8 mouse cellular contexts compared by ENCODE assay signal in the genomic region with DNA sequence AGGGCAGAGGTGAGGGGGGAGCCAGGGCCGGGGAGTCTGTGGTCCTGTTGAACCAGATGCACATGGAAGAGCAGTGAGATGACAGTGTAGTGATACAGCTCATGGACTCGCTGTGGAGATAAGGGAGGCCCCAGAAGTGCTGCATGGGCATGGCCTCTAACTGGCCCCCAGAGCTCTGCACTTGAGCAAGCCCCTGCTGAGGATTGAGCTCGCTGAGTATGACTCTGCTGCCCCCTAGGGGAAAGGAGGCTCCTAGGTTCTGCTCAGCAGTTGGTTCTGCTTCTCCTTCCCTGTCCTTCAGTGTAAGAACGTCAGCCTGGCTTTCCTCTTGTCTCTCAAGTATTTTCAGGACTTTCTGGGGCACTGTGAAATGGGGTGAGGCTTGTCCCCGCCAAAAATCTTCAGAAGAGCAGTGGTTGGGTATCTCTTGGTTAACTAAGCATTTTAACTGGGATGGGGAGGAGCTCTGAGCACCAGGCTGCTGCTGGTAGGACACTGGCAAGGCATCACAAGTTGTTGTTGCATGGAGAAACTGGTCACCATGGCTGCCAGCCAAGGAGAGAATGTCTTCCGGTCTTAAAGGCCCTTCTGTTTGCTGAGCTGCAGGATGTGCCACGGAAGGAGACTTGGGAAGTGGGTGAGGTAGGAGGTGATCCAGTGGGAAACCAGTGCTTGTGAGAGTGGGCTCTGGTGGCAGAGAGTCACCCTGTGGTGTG. TPM values are rescaled to one million over a fixed set of nuclear protein-coding genes. Genes with fewer than 3 reads are reported as not detected.
DNase-seq lines count a peak whose midpoint lies in the region; ATAC-seq lines count a peak whose summit lies in the region.

No protein-coding gene starts in this region.

- no peaks in the 10 kb centered on the region for H3K4me1 ChIP-seq in embryonic facial prominence, embryonic 11.5 days (ENCODE audit: control insufficient read depth, insufficient read depth, low read length)
- H3K4me1 ChIP-seq in limb, embryonic 10.5 days = peaks cover 17% of the 10 kb centered on the region
- H3K4me1 ChIP-seq in midbrain, embryonic 14.5 days (ENCODE audit: control insufficient read depth, insufficient read depth, low read length) = no peaks in the 10 kb centered on the region

- DNase-seq in 3134 (ENCODE audit: extremely low read depth, insufficient read length, low spot score) = peak; percentile 32
- peak; percentile 88 for DNase-seq in adrenal gland, postnatal 14 days
- DNase-seq in embryonic facial prominence, embryonic 11.5 days (ENCODE audit: low spot score) = peak; percentile 91
- peak; percentile 82 to 89 for DNase-seq in heart, adult 18-20 months
- peak; percentile 76 for DNase-seq in kidney, adult 18-20 months
- DNase-seq in limb, embryonic 10.5 days (ENCODE audit: low spot score) = peak; percentile 85
- peak; percentile 93 for DNase-seq in midbrain, embryonic 14.5 days
- DNase-seq in spleen, adult 18-20 months = peak; percentile 53 to 76

- H3K4me2 ChIP-seq in embryonic facial prominence, embryonic 11.5 days (ENCODE audit: low read depth, low read length) = no peak overlapping the region
- H3K4me2 ChIP-seq in midbrain, embryonic 14.5 days (ENCODE audit: low read length) = no peak overlapping the region

- no peaks in the 10 kb centered on the region for H3K36me3 ChIP-seq in embryonic facial prominence, embryonic 11.5 days (replicated peaks; ENCODE audit: control insufficient read depth, insufficient read depth, low read depth, low read length)
- no peaks in the 10 kb centered on the region for H3K36me3 ChIP-seq in limb, embryonic 10.5 days
- no peaks in the 10 kb centered on the region for H3K36me3 ChIP-seq in midbrain, embryonic 14.5 days (ENCODE audit: control insufficient read depth, insufficient read depth, low read length)

- H3K27ac ChIP-seq in embryonic facial prominence, embryonic 11.5 days (replicated peaks; ENCODE audit: low read depth, low read length) = no peak overlapping the region
- no peak overlapping the region for H3K27ac ChIP-seq in limb, embryonic 10.5 days
- H3K27ac ChIP-seq in midbrain, embryonic 14.5 days (replicated peaks; ENCODE audit: low read depth, low read length) = no peak overlapping the region

- no peak overlapping the region for H3K4me3 ChIP-seq in embryonic facial prominence, embryonic 11.5 days (ENCODE audit: low read depth, low read length)
- no peak overlapping the region for H3K4me3 ChIP-seq in limb, embryonic 10.5 days
- H3K4me3 ChIP-seq in midbrain, embryonic 14.5 days (replicated peaks; ENCODE audit: low read depth, low read length) = no peak overlapping the region

- ATAC-seq in embryonic facial prominence, embryonic 11.5 days (replicated peaks; ENCODE audit: insufficient number of reproducible peaks, low FRiP score, low TSS enrichment, low read depth) = peak; percentile 77
- peak; percentile 80 for ATAC-seq in midbrain, embryonic 14.5 days (ENCODE audit: low FRiP score, low TSS enrichment)

- H3K27me3 ChIP-seq in embryonic facial prominence, embryonic 11.5 days (ENCODE audit: control insufficient read depth, insufficient read depth, low read length) = no peaks in the 10 kb centered on the region
- H3K27me3 ChIP-seq in limb, embryonic 10.5 days (ENCODE audit: low read depth, poor library complexity, severe bottlenecking) = peaks cover 25% of the 10 kb centered on the region
- H3K27me3 ChIP-seq in midbrain, embryonic 14.5 days (ENCODE audit: control insufficient read depth, insufficient read depth, low read length) = no peaks in the 10 kb centered on the region

- 38% methylated on average over 7 of the region's 7 CpGs for WGBS in embryonic facial prominence, embryonic 11.5 days
- 30% methylated on average over 7 of the region's 7 CpGs for WGBS in limb, embryonic 10.5 days
- 28% methylated on average over 7 of the region's 7 CpGs for WGBS in midbrain, embryonic 14.5 days

- H3K9ac ChIP-seq in embryonic facial prominence, embryonic 11.5 days (replicated peaks; ENCODE audit: low read length) = no peak overlapping the region
- H3K9ac ChIP-seq in midbrain, embryonic 14.5 days (replicated peaks; ENCODE audit: low read length) = no peak overlapping the region

- H3K9me3 ChIP-seq in embryonic facial prominence, embryonic 11.5 days (replicated peaks; ENCODE audit: control insufficient read depth, low read length) = no peaks in the 10 kb centered on the region
- H3K9me3 ChIP-seq in limb, embryonic 10.5 days (replicated peaks) = no peaks in the 10 kb centered on the region
- no peaks in the 10 kb centered on the region for H3K9me3 ChIP-seq in midbrain, embryonic 14.5 days (ENCODE audit: control insufficient read depth, low read length)

RNA-seq across cellular contexts. Expression of gene Spata31d1d, which starts 3.0 kb away (rescaled TPM):
- not detected in 2 replicates for total RNA-seq in adrenal gland, postnatal 14 days (2021)
- polyA plus RNA-seq in embryonic facial prominence, embryonic 11.5 days (2014; fragmentation: Nextera tagmentation; extraction: Ambion mirVana) = not detected in 2 replicates
- not detected for total RNA-seq in heart, adult 18-20 months (2021)
- not detected in 2 replicates for polyA plus RNA-seq in limb, embryonic 10.5 days (2016; fragmentation: Nextera tagmentation; extraction: Ambion mirVana)
- polyA plus RNA-seq in midbrain, embryonic 14.5 days (2014; fragmentation: Nextera tagmentation; extraction: Ambion mirVana) = not detected in 2 replicates

RNA-seq across cellular contexts. Expression of gene Spata31d1b, which starts 16.5 kb away (rescaled TPM):
- total RNA-seq in adrenal gland, postnatal 14 days (2021) = not detected in 2 replicates
- not detected in 2 replicates for polyA plus RNA-seq in embryonic facial prominence, embryonic 11.5 days (2014; fragmentation: Nextera tagmentation; extraction: Ambion mirVana)
- total RNA-seq in heart, adult 18-20 months (2021) = under 1 TPM in 1 of 2 experiments, not detected in 1; 0.05 TPM
- polyA plus RNA-seq in limb, embryonic 10.5 days (2016; fragmentation: Nextera tagmentation; extraction: Ambion mirVana) = not detected in 2 replicates
- polyA plus RNA-seq in midbrain, embryonic 14.5 days (2014; fragmentation: Nextera tagmentation; extraction: Ambion mirVana) = not detected in 2 replicates

RNA-seq across cellular contexts. Expression of gene 1700014D04Rik, which starts 18.0 kb away (rescaled TPM):
- total RNA-seq in adrenal gland, postnatal 14 days (2021) = not detected in 2 replicates
- not detected in 2 replicates for polyA plus RNA-seq in embryonic facial prominence, embryonic 11.5 days (2014; fragmentation: Nextera tagmentation; extraction: Ambion mirVana)
- total RNA-seq in heart, adult 18-20 months (2021) = not detected
- 0.31 TPM in 1 of 2 replicates, not detected in the other for polyA plus RNA-seq in limb, embryonic 10.5 days (2016; fragmentation: Nextera tagmentation; extraction: Ambion mirVana)
- 0.07 and 0.30 TPM in 2 replicates for polyA plus RNA-seq in midbrain, embryonic 14.5 days (2014; fragmentation: Nextera tagmentation; extraction: Ambion mirVana)

RNA-seq across cellular contexts. Expression of gene Spata31d1a, which starts 18.4 kb away (rescaled TPM):
- total RNA-seq in adrenal gland, postnatal 14 days (2021) = not detected in 2 replicates
- 0.11 TPM in 1 of 2 replicates, not detected in the other for polyA plus RNA-seq in embryonic facial prominence, embryonic 11.5 days (2014; fragmentation: Nextera tagmentation; extraction: Ambion mirVana)
- total RNA-seq in heart, adult 18-20 months (2021) = not detected
- 0.05 TPM in 1 of 2 replicates, not detected in the other for polyA plus RNA-seq in limb, embryonic 10.5 days (2016; fragmentation: Nextera tagmentation; extraction: Ambion mirVana)
- polyA plus RNA-seq in midbrain, embryonic 14.5 days (2014; fragmentation: Nextera tagmentation; extraction: Ambion mirVana) = 0.19 TPM in 1 of 2 replicates, not detected in the other

RNA-seq across cellular contexts. Expression of gene 4921517D22Rik, which starts 34.6 kb away (rescaled TPM):
- not detected in 2 replicates for total RNA-seq in adrenal gland, postnatal 14 days (2021)
- not detected in 2 replicates for polyA plus RNA-seq in embryonic facial prominence, embryonic 11.5 days (2014; fragmentation: Nextera tagmentation; extraction: Ambion mirVana)
- total RNA-seq in heart, adult 18-20 months (2021) = not detected
- polyA plus RNA-seq in limb, embryonic 10.5 days (2016; fragmentation: Nextera tagmentation; extraction: Ambion mirVana) = not detected in 2 replicates
- not detected in 2 replicates for polyA plus RNA-seq in midbrain, embryonic 14.5 days (2014; fragmentation: Nextera tagmentation; extraction: Ambion mirVana)

Comparison
In these comparisons a context has a peak if more than half of its experiments do, and no peak if none do; other contexts are left out.
1. DNase-seq: peak in every context shown above with its lines; median percentile 93 in midbrain, embryonic 14.5 days; 91 in embryonic facial prominence, embryonic 11.5 days; 88 in adrenal gland, postnatal 14 days; 86 in heart, adult 18-20 months; 85 in limb, embryonic 10.5 days; 76 in kidney, adult 18-20 months; 64 in spleen, adult 18-20 months; 32 in 3134.